Mouse (Mus musculus) stomach, embryonic 16.5 days (tissue): Measurements from ENCODE around the gene Dtnb. TPM values are rescaled to one million over a fixed set of nuclear protein-coding genes. Genes with fewer than 3 reads are reported as not detected.

Experiments used
- ATAC-seq: fragments of 200-750 bp; cut with Nextera tagmentation; 2 replicates; pipeline ENCODE4 v1.8.0; 2017; ENCODE audit warnings: moderate number of reproducible peaks, moderate TSS enrichment; ENCODE audit not compliant: insufficient read depth, low FRiP score
- H3K27ac ChIP-seq: fragments of 300-500 bp; sonication (generic); 2 replicates; pipeline ENCODE4 v1.5.1; 2014; ENCODE audit warnings: low read length
- H3K27me3 ChIP-seq: fragments of 300-500 bp; sonication (generic); 2 replicates; pipeline ENCODE4 v1.6.1; 2014; ENCODE audit warnings: low read length, control low read depth, mixed read lengths; ENCODE audit not compliant: control insufficient read depth, insufficient read depth
- H3K36me3 ChIP-seq: fragments of 300-500 bp; sonication (generic); 2 replicates; pipeline ENCODE4 v1.6.1; 2014; ENCODE audit warnings: low read length; ENCODE audit not compliant: control insufficient read depth, insufficient read depth
- H3K4me1 ChIP-seq: fragments of 300-500 bp; sonication (generic); 2 replicates; pipeline ENCODE4 v1.6.1; 2014; ENCODE audit warnings: low read length, control low read depth, mixed read lengths; ENCODE audit not compliant: control insufficient read depth, insufficient read depth
- H3K4me2 ChIP-seq: fragments of 300-500 bp; sonication (generic); 2 replicates; pipeline ENCODE4 v1.6.1; 2014; ENCODE audit warnings: low read depth, low read length, mixed read lengths
- H3K4me3 ChIP-seq: fragments of 300-500 bp; sonication (generic); replicated peaks from 2 replicates; pipeline ENCODE4 v1.5.1; 2014; ENCODE audit warnings: mild to moderate bottlenecking, low read length
- H3K9ac ChIP-seq: fragments of 300-500 bp; sonication (generic); 2 replicates; pipeline ENCODE4 v1.6.1; 2014; ENCODE audit warnings: low read length
- H3K9me3 ChIP-seq: fragments of 300-500 bp; sonication (generic); replicated peaks from 2 replicates; pipeline ENCODE4 v1.6.1; 2016; ENCODE audit warnings: low read length, control low read depth; ENCODE audit not compliant: control insufficient read depth
- WGBS: fragments of 180-500 bp; shearing (Covaris S2); extraction: QIAGEN DNeasy Blood & Tissue Kit; methylation state at CpG from one replicate; pipeline ENCODE4 v1.1.7; 2014; 5-methylcytosine and 5-hydroxymethylcytosine counted together
- polyA plus RNA-seq: library from polyadenylated mRNA; unstranded; fragments of >200 nt; fragmentation: Nextera tagmentation; extraction: Ambion mirVana; gene quantifications from 2 replicates; pipeline ENCODE4 v1.2.1, GENCODE M21; 2015

Gene Dtnb
- polyA plus RNA-seq, 1 experiment from 2014 or later, result 24.8 TPM

DNA sequence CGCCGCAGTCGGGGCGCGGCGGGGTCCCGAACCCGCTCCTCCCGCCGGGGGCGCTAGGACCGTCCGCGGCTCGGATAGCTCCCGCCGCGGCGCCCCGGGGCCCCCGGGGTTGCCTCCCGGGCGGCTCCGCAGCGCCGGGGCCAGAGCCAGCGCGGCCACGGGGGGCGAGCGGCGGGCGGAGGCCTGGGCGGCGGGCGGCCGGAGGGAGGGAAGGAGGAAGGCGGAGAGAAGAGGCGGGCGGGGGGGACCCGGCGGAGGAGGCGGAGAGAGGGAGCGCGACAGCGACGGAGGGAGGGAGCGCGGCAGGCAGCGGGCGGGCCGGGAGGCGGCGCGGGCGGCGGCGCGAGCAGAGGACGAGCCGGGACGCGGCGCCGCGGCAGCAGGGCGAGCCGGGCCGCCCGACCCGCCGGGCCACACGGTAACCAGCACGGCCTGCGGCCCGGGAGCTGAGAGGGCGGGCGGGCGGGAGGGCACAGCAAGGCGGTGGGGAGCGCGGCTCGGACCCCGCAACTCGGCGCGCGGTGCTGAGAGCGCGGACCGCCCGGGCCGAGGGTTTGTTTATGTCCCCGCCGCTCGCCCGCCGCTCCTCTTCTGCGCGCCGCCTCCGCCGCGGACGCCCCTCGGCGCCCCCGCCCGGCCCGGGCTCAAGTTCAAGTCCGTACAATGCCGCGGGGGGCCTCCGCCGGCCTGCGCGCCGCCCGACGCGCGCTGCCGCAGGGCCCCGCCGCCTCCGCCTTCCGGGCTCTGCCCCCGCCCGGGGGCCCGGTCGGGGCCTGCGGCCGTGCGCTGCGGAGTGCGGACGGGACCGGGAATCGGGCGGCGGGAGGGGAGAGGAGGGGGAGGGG is 234.7 kb downstream of the Dtnb start:
- Histone ChIP-seq H3K27me3 (no peaks in the 10 kb centered on the region), H3K36me3 (no peaks in the 10 kb centered on the region), H3K4me1 (peaks cover 40% of the 10 kb centered on the region), H3K27ac (peak overlapping the region; percentile 96), H3K4me2 (peak overlapping the region; percentile 75), H3K4me3 (peak overlapping the region; percentile 78), H3K9me3 (no peaks in the 10 kb centered on the region), H3K9ac (peak overlapping the region; percentile 99)
- ATAC-seq, result peak; percentile 56
- under 1% methylated on average over 100 of the region's 141 CpGs for WGBS

- Histone ChIP-seq H3K9ac (peak overlapping the region; percentile 99), H3K4me1 (peaks cover 46% of the 10 kb centered on the region), H3K27ac (peak overlapping the region; percentile 96), H3K4me3 (peak overlapping the region; percentile 78), H3K36me3 (no peaks in the 10 kb centered on the region), H3K9me3 (no peaks in the 10 kb centered on the region), H3K27me3 (no peaks in the 10 kb centered on the region), H3K4me2 (peak overlapping the region; percentile 75)
- peak; percentile 46 for ATAC-seq
- WGBS, result under 1% methylated on average over 63 of the region's 105 CpGs
These were observed 235.6 kb downstream of the Dtnb start for GRCm38 (mm10) chr12:3807548-3808395.

- Histone ChIP-seq H3K4me2 (peak overlapping the region; percentile 75), H3K9me3 (no peaks in the 10 kb centered on the region), H3K4me3 (peak overlapping the region; percentile 78), H3K27me3 (no peaks in the 10 kb centered on the region), H3K36me3 (no peaks in the 10 kb centered on the region), H3K9ac (peak overlapping the region; percentile 99), H3K4me1 (peaks cover 47% of the 10 kb centered on the region), H3K27ac (peak overlapping the region; percentile 96)
- peak; percentile 11 for ATAC-seq
- 5% methylated on average over 10 of the region's 10 CpGs for WGBS
These were observed 236.3 kb downstream of the Dtnb start for GRCm38 (mm10) chr12:3808396-3808981.

DNA sequence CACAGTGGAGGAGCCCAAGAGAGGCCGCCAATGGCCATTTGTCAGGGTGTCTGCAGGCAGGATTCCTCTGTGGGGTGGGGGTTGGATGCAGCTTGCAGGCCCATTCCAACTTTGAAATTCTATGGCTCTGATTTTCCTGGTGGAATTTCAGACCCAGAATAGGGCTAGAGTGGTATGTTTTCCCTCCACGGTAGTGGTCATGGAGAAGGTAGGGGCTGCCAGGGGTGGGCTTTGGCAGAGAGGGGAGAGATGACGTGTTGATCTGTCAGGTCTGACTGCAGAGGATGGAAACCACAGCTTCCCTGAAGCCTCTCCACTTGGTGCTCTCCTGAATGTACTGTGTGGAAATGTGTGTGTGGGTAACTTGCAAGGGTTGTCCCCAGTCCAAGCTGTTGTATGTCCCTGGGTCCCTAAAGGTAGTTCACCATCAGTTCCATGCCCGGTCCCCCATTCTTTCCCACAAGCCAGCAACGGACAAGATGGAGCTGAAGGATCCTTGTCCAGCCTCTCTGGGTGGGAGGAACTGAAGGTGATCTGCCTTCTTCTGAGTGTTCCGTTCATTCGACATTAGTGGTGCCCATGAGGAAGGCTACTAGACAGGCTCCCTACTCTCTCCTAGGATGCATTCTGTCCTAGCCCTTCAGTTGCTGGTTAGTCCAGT is 237.5 kb downstream of the Dtnb start:
- Histone ChIP-seq H3K27ac (peak overlapping the region; percentile 72), H3K4me3 (peak overlapping the region; percentile 13), H3K36me3 (no peaks in the 10 kb centered on the region), H3K9me3 (no peaks in the 10 kb centered on the region), H3K4me1 (peaks cover 52% of the 10 kb centered on the region), H3K27me3 (no peaks in the 10 kb centered on the region), H3K4me2 (peak overlapping the region; percentile 75), H3K9ac (peak overlapping the region; percentile 39; the same call in 1 of the 2 replicates)
- ATAC-seq, result no peak
- WGBS, result 47% methylated on average over 7 of the region's 7 CpGs

- H3K4me1 ChIP-seq, result peaks cover 60% of the 10 kb centered on the region
- H3K4me3 ChIP-seq, result peak overlapping the region; percentile 17
- H3K27ac ChIP-seq, result peak overlapping the region; percentile 72
- WGBS, result 13% methylated on average over 4 of the region's 4 CpGs
- H3K36me3 ChIP-seq, result no peaks in the 10 kb centered on the region
- ATAC-seq, result no peak
- no peaks in the 10 kb centered on the region for H3K27me3 ChIP-seq
- peak overlapping the region; percentile 44; the same call in 1 of the 2 replicates for H3K9ac ChIP-seq
- H3K4me2 ChIP-seq, result peak overlapping the region; percentile 33
- H3K9me3 ChIP-seq, result no peaks in the 10 kb centered on the region
These were observed 238.3 kb downstream of the Dtnb start for GRCm38 (mm10) chr12:3810455-3810854.

DNA sequence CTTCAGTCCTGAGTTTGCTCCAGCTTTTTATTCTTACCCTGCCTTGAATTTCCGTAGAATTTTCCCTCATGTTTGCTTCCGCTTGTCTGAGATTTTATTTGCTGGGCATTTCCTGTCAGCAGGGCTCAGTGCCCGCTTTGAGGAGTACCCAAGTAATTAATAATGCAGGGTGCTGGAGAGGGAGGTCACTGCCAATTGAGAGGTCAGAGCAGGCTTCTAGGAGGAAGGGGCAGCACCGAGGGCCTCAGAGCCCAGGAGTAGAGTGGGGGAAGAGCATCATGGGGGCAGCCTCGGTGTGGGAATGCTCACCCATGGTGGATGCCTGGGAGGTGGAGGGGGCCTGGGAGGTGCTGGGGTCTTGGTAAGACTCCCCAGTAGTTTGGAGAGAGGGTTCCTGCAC is 239.4 kb downstream of the Dtnb start:
- peak overlapping the region; percentile 33; the same call in 1 of the 2 replicates for H3K4me2 ChIP-seq
- H3K27me3 ChIP-seq, result no peaks in the 10 kb centered on the region
- 19% methylated on average over 5 of the region's 5 CpGs for WGBS
- no peak for ATAC-seq
- H3K36me3 ChIP-seq, result no peaks in the 10 kb centered on the region
- peak overlapping the region; percentile 70 for H3K27ac ChIP-seq
- H3K9me3 ChIP-seq, result no peaks in the 10 kb centered on the region
- no peak overlapping the region; the same call in 1 of the 2 replicates for H3K9ac ChIP-seq
- peaks cover 64% of the 10 kb centered on the region for H3K4me1 ChIP-seq
- H3K4me3 ChIP-seq, result no peak overlapping the region

DNA sequence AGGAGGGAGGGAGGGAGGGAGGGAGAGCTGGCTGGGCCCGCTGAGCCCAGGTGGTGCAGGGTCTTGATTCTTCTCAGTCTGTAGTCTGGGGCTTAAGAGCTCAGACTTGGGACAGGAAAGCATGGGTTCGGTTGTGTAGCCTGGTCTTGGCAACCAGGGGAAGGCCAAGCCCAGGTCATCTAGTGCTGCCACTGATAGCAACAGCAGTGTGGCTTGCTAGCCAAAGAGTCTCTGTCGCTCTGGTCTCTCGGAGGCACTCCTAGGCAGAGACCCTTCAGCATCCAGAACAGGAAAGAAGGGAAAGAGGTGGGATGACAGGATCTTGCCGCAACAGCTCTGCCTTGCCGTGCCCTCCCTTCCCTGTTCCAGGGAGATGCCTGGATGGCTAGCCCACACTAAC is 240.1 kb downstream of the Dtnb start:
- Histone ChIP-seq H3K4me3 (no peak overlapping the region), H3K27me3 (no peaks in the 10 kb centered on the region), H3K9ac (no peak overlapping the region), H3K9me3 (no peaks in the 10 kb centered on the region), H3K27ac (0 out of 2 replicates have a peak overlapping the region, but pooled peaks have one; percentile 2), H3K4me2 (no peak overlapping the region), H3K4me1 (peaks cover 69% of the 10 kb centered on the region), H3K36me3 (no peaks in the 10 kb centered on the region)
- ATAC-seq, result no peak
- WGBS, result 53% methylated on average over 6 of the region's 6 CpGs

GRCm38 (mm10) chr12:3813138-3813537 is 241.0 kb downstream of the Dtnb start:
- H3K9ac ChIP-seq, result no peak overlapping the region
- WGBS, result 82% methylated on average over 8 of the region's 8 CpGs
- H3K4me3 ChIP-seq, result no peak overlapping the region
- H3K4me2 ChIP-seq, result no peak overlapping the region
- no peaks in the 10 kb centered on the region for H3K27me3 ChIP-seq
- H3K27ac ChIP-seq, result no peak overlapping the region
- H3K9me3 ChIP-seq, result no peaks in the 10 kb centered on the region
- H3K4me1 ChIP-seq, result peaks cover 74% of the 10 kb centered on the region
- no peak for ATAC-seq
- no peaks in the 10 kb centered on the region for H3K36me3 ChIP-seq
